Mouse (Mus musculus) adrenal gland, adult 18-20 months (tissue): Measurements from ENCODE around the gene Pnpla1. TPM values are rescaled to one million over a fixed set of nuclear protein-coding genes. Genes with fewer than 3 reads are reported as not detected.

Source experiments
- DNase-seq, 2 experiments: peaks; one replicate each; pipeline ENCODE4 v3.0.0; 2021 to 2022; ENCODE audit warnings: low spot score in 2 of 2
- total RNA-seq, 2 experiments: library from RNA; stranded (reverse); gene quantifications; 1 replicate in 1 of 2; 2 replicates in 1 of 2; pipeline ENCODE4 v1.2.3; 2021

Pnpla1 gene
- total RNA-seq, 2 experiments from 2014 or later = 0.13 TPM; not detected in 1

DNA sequence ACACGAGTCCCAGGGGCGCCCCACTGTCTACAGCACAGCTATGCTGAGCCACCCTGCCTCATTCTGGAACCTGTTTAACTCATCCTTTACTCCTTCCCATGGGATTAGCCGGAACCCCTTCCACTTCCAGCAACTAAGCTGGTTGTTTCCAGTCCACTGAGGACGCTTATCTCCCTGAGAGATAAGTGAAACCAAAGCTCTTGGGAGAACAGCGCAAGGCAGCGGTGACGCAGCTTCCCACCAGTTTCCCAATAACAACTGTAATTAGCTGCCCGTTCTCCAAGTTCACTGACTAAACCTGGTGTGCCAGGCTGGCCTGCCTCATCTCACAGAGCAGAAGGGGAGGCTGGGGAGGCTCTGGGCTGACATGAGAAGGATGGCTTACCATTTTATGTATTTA, 62.9 kb downstream of the Pnpla1 start:
- no peak for DNase-seq

DNA sequence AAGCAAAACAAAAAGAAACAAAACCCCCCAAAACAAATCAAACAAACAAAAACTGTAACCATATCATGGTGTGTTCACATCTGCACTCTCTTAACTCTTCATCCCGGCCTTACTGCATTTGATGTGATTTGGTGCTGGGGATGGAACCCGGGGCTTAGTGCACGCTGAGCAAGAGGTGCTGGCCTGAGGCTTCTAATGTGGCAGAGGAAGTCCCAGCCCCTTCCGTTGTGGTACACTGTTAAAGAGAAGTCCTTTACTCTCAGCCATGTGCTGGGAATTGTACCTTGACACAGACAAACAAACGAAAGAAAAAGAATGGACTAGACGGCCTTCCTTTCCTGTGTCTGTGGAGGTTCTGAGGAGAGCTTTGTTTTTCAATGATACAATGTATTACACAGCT, 63.9 kb downstream of the Pnpla1 start:
- DNase-seq = no peak

DNA sequence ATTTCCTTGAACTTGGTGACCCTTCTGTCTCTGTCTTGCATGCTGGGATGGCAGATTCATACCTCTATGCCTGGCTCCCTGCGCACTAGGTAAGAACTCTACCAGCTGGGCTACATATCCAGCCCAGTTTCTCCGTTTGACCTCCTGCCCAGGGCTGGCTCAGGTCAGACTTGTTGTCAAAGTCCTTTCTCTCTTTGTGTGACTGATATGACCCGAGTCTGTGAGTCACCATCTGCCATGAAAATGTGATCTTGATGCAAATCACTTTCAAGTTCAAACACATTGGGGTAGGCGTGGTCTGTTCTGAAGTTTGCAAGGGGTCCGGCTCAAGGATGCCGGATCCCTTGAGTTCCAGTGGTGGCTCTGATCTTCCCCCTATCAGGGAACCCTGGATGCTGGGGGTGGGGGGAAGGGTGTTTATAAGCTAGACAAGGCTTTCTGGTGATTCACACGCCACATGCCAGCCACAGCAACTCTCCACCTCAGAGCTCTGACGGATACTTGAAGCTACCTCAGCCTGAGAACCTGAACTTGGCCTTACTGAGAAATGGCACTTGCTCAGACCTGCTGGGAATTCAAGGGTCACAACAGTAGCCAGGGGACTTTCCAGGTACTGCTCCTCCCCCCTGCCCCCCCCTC, 66.9 kb downstream of the Pnpla1 start:
- peak in 1 of 2 experiments; percentile 33 for DNase-seq

DNA sequence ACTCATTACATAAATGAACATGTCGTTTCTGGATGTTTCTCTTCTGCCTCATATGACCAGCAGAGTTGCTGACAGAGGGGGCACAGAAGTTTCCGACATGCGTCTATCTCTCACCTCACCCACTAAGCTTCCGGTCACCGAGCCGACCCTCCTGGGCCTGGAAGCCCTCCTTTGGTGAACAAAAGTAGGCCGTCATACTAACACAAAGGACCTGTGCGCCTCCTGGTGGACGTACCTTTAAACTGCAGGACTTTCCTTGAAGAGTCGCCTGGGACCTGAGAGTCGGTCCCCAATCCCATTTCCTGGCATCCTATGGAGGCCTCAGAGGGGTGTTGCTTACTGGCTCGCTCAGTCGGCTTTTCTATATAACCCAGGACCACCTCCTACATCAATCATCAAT, 68.2 kb downstream of the Pnpla1 start:
- peak; percentile 76 to 78 for DNase-seq

DNA sequence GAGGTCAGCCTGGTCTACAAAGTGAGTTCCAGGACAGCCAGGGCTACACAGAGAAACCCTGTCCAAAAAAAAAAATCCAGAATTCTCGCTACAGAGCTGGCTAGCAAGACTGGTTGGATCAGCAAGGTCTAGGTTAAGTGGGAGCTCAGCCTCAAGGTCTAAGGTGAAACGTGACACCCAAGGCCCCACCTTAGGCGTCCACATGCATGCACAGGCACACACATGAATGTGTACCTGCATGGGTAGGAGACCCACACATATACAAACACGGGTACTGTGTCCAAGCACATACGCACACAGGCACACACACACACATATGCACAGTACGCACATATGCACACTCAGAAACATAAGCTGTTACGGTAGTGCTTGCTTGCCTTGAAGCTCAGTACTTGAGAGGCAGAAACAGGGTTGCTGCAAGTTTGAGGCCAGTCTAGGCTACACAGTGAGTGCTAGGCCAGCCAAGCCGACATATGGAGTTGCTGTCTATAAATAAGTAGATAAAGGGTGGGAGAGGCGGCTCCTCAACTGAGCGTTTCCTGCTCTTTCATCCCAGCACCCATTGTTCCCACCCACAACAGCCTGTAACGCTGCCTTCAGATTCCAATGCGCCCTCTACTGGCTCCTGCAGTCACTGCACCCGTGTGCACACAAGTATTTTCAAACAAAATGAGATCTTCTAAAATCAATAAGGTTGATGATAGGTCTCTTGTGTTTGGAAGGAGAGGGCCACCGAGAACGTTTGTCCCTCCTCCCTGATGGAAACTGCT, 68.8 kb downstream of the Pnpla1 start:
- peak; percentile 45 to 64 for DNase-seq

DNA sequence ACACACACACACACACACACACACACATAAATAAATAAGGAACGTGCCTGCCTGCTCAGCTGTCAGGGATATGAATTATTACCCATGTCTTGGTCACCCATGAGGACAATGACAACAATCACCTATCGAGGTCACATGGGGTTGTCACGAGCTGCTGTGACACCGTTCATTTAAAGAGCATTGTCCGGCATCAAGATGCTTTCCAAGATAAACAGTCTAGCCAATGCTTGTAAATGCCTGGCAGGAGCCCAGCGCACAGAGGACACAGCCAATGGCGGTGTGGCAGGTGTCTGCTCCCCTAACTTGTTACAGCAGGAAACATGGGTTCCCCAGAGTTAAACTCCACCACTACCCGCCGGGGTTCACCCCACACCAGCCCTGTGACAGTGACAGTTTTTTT, 69.8 kb downstream of the Pnpla1 start:
- no peak for DNase-seq

DNA sequence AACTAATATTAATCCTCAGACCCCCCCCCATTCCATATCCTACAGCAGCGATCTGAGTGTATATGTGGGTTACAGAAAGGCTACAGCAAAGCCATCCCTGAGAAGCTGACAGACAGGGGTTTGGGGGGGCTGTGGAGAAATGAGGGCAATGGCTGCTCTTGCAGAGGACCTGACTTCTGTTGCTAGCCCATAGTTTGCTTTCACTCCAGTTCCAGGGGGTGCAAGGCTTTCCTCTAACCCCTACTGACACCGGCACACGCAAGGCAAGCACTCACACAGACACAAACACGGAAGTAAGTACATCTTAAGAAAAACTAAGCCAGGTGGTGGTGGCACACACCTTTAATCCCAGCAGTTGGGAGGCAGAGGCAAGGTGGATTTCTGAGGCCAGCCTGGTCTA, 71.2 kb downstream of the Pnpla1 start:
- no peak for DNase-seq

DNA sequence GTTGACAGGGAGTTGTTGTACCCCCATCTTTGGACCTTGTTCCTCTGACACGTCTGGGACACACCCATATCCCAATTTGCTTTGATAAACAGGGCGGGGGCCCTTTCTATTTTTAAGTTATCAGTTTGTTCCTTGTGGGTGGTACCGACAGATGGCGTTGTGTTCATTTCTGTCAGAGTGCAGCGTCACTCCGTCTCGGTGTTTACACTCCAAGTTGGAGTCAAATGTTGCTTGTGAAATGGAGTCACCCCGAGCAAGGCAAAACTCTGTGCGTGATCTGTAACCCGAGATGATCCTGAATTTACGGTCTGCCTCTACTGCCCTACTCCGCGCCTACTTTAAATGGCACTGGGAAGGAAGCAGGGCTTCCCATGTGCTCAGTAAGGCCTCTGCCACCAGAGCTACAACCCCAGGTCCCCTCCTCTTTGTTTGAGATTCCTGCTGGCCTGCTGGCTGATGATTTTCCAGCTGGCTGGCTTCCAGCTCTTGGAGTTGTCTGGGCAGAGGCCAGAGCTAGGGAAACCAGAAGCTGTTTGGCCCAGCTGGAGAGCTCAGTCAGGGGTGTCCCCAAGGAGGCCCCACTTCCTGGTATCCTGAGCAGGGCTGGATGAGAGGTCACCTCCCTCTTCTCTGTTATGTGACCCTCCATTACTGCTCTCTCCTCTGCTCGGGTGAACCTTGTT, 72.3 kb downstream of the Pnpla1 start:
- peak; percentile 86 to 87 for DNase-seq

DNA sequence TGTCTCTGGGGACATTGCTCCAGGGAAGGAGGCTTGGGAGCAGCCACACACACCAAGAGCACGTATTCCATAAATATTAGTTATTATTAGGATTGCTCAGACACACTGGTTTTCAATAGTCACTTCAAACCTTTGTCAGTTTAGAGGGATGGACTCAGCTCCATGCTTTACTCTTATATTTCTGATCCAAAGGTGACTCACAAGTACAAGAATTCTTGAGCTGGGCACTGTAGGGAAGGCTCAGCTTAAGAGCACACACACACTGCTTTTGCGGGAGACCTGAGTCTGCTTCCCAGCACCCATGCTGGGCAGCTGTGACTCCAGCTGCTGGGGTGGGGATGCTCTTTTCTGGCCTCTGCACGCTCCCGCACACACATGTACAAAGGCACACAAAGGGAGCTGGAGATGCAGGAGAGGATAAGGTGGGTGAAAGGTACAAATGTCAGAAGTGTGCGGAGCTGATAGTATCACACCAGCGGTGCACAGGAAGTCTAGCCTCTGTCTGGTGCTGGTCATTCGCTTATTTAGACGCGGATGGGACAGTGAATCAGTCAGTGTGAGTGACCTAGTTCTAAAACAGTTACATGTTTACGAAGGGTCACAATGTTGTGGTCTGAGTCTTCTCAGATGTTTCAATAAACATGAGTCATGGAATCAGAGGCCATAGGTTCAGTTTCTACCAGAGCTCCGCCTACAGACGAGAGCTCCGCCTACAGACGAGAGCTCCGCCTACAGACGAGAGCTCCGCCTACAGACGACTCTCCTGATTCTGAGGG, 73.4 kb downstream of the Pnpla1 start:
- no peak for DNase-seq

DNA sequence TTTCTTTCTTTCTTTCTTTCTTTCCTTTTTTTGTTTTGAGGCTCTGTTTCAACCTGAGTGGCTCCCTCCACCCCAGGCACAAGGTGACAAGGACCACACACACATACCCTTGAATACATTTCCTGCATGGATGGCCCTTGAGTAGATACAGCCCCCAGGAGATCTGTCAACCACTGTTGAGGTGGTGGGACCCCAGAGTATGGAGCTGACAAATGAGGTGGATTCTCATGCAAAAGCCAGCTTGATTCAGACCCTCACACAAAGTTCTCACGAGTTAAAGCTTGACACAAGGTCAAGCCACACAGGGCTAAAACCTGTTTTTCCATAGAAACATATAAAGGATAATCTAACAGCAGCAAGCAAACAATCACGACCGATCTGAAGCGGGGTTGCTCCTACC, 74.1 kb downstream of the Pnpla1 start:
- no peak for DNase-seq

DNA sequence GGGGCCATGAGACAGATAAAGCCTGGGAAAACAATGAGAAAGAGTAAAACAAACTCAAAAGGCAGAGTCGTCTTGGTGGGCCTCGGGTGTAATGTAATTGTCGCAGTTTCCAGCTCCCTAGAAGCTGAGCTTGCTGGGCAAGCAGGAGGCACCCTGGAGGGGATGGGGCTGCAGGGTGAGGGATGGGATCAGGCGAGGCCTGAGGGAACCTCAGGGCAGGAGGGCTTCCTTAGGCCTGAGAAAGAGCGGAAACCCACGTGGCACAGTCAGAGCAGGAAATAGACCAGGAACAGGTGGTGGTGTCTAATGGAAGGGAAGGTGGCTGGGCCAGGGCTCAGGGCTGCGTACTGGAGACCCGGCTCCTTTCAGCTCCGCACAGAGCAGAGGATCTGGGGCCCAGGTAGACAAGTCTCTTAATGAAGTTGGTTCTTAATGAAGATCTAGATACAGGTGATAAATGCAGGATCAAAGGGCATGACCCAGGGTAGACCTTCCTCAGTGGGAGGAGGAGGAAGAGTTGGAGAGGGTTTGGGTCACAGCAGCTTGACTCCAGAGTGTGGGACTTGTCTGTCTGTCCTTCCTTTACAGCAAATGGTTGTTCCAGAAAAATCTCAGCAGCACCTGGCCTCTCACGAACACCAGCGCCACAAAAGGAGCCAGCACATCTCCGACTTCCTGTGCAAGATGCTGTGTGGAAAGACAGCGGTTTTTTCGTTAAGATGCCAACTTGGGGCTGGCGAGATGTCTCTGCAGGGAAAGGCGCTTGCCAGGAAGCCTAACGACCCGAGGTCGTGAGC, 76.1 kb downstream of the Pnpla1 start:
- DNase-seq = no peak

DNA sequence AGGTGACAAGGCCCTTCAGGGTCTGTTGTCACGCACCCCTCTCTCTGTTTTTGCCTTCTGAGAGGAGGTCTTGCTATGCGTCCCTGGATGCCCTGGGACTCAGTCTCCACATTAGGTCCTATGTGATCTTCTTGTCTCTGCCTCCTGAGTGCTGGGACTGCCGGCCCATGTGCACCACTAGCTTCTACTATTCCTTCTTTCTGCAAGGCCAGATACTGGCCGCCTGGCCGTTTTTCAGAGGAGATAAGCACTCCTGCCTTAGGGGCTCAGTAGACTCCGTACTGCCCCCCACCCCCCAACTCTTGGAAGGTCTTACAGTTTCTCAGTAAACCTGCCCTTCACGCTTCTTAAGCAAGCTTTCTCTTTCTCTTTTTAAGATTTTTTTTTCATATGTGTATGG, 77.9 kb downstream of the Pnpla1 start:
- DNase-seq = no peak

DNA sequence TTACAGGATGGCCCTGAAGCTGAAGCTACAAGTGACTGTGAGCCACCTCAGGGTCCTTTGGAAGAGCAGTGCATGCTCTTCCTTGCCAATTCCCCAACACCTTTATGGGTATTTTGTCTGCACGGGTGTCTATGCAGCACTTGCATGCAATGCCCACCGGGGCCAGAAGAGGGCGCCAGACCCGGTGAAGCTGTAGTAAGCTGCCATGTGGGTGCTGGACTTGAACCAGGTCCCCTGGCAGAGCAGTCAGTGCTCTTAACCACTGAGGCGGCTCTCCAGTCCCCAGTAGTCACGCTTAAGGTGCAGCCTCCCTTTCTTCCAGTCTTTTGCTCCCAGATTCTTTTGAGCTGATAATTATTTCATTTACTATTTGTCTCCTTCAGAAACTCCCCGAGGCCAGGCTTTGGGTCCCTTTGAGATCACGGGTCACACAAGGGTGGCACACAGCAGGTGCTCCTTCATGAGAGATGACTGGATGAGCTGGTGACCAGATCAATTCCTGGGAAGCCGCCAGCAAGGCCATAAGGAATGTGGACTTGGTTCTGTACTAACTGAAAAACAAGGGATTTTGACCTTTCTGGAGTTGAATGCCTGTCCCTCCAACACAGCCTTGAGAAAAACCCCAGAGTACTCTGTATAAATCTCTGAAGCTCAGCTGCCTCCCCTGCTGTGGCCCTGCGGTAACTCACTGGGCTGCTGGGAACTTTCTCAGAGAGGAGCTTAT, 78.6 kb downstream of the Pnpla1 start:
- peak in 1 of 2 experiments; percentile 64 for DNase-seq

Other genes starting within 250 kb of the Pnpla1 start
- gene Srpk1, start 235.7 kb upstream of the Pnpla1 start, total RNA-seq = 10 to 100 TPM; 60.8 to 64.4 TPM
- gene Slc26a8, start 168.2 kb upstream of the Pnpla1 start, total RNA-seq = 1 to 10 TPM; 1.3 to 1.5 TPM
- gene Mapk14, start 167.1 kb upstream of the Pnpla1 start, total RNA-seq = 10 to 100 TPM; 62.4 to 89.6 TPM
- 1 to 10 TPM in 1 of 2 experiments, not detected in 1; 1.6 TPM for gene AC170998.1, start 132.3 kb upstream of the Pnpla1 start, total RNA-seq
- gene Mapk13, start 89.1 kb upstream of the Pnpla1 start, total RNA-seq = 100 to 1,000 TPM in 1 of 2 experiments, 10 to 100 TPM in 1; 63.5 to 395 TPM
- gene Brpf3, start 57.3 kb upstream of the Pnpla1 start, total RNA-seq = 10 to 100 TPM; 51.7 to 91.8 TPM
- gene 4930539E08Rik, start 56.9 kb downstream of the Pnpla1 start, total RNA-seq = not detected
- gene Pxt1, start 85.4 kb downstream of the Pnpla1 start, total RNA-seq = not detected
- gene Kctd20, start 93.5 kb downstream of the Pnpla1 start, total RNA-seq = 10 to 100 TPM; 50.4 to 61.5 TPM
- gene Stk38, start 149.6 kb downstream of the Pnpla1 start, total RNA-seq = 10 to 100 TPM; 49.2 to 49.9 TPM
- 100 to 1,000 TPM; 113 to 119 TPM for gene Srsf3, start 174.2 kb downstream of the Pnpla1 start, total RNA-seq
- 100 to 1,000 TPM; 100 to 128 TPM for gene Cdkn1a, start 232.6 kb downstream of the Pnpla1 start, total RNA-seq